Mouse (Mus musculus): ENCODE results near the gene Rpf2.

DNA sequence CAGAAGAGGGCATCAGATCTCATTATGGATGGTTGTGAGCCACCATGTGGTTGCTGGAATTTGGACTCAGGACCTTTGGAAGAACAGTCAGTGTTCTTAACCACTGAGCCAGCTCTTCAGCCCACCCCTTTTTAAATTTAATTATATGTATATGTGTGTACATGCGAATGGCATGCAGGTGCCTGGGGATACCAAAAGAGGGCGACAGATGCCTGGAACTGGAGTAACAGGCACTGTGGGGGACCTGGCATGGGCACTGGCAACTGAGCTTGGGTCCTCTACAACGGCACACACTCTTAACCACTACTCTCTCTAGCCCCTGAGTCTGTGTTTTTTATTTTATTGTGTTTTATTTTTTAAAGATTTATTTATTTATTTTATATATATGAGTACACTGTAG lies 18.1 kb upstream of the Rpf2 start:
- no peak for TF ChIP-seq POLR2A (IDR thresholded peaks at IDR 0.05; ENCODE audit: control insufficient read depth in 1 of 2, insufficient read depth in 1 of 2, low read depth in 1 of 2, low read length in 2 of 2, poor library complexity in 1 of 2)
- TF ChIP-seq USF1 (IDR thresholded peaks at IDR 0.05; ENCODE audit: low read depth, low read length) = no peak
- no peak for TF ChIP-seq ZC3H11A (IDR thresholded peaks at IDR 0.05; ENCODE audit: low read depth, low read length)

Data from MEL (cell line).